Mouse (Mus musculus) adrenal gland, adult 8-10 months (tissue): ENCODE data around the gene 2310030G06Rik. TPM values are rescaled to one million over a fixed set of nuclear protein-coding genes. Genes with fewer than 3 reads are reported as not detected.

ENCODE experiments used
- DNase-seq: peaks from one replicate; pipeline ENCODE4 v3.0.0; 2022
- total RNA-seq, 4 experiments: library from RNA; stranded (reverse); gene quantifications; 2 replicates each; pipeline ENCODE4 v1.2.4; 2022

Gene 2310030G06Rik
- 1 to 10 TPM; 6.6 to 9.3 (median 7.9) TPM for total RNA-seq

GRCm38 (mm10) chr9:50746214-50746677 is at the start of gene 2310030G06Rik:
Gene 2310030G06Rik, minus strand, starts transcription at chr9:50746536.
- no peak for DNase-seq

- no peak for DNase-seq
Observed at GRCm38 (mm10) chr9:50795266-50795665, 48.9 kb upstream of the 2310030G06Rik start.

GRCm38 (mm10) chr9:50782155-50782554 is 35.8 kb upstream of the 2310030G06Rik start:
- DNase-seq = no peak

GRCm38 (mm10) chr9:50776162-50776760 is 29.9 kb upstream of the 2310030G06Rik start:
- DNase-seq = no peak

- no peak for DNase-seq
Observed at GRCm38 (mm10) chr9:50775662-50776126, 29.4 kb upstream of the 2310030G06Rik start.

- peak; percentile 77 for DNase-seq
Observed at GRCm38 (mm10) chr9:50774991-50775612, 28.8 kb upstream of the 2310030G06Rik start, which contains the start of the genes Alg9 and 1110032A03Rik. Gene Alg9, plus strand, starts transcription at chr9:50775019. Gene 1110032A03Rik, minus strand, starts transcription at chr9:50775520.

GRCm38 (mm10) chr9:50774026-50774462 is 27.7 kb upstream of the 2310030G06Rik start:
- no peak for DNase-seq

GRCm38 (mm10) chr9:50770011-50770410 is 23.7 kb upstream of the 2310030G06Rik start:
- no peak for DNase-seq

- peak; percentile 98 for DNase-seq
Observed at GRCm38 (mm10) chr9:50768107-50769002, 22.0 kb upstream of the 2310030G06Rik start, which contains the start of gene Fdxacb1. Gene Fdxacb1, plus strand, starts transcription at chr9:50768236.

- no peak for DNase-seq
Observed at GRCm38 (mm10) chr9:50767531-50768106, 21.3 kb upstream of the 2310030G06Rik start.

GRCm38 (mm10) chr9:50763331-50763730 is 17.0 kb upstream of the 2310030G06Rik start:
- no peak for DNase-seq

GRCm38 (mm10) chr9:50761520-50762243 is 15.3 kb upstream of the 2310030G06Rik start:
- no peak for DNase-seq

GRCm38 (mm10) chr9:50756711-50757110 is 10.4 kb upstream of the 2310030G06Rik start:
- DNase-seq = no peak

GRCm38 (mm10) chr9:50753947-50754346 is 7.6 kb upstream of the 2310030G06Rik start:
- no peak for DNase-seq

- no peak for DNase-seq
Observed at GRCm38 (mm10) chr9:50752784-50753615, 6.7 kb upstream of the 2310030G06Rik start.

- no peak for DNase-seq
Observed at GRCm38 (mm10) chr9:50752054-50752602, 5.8 kb upstream of the 2310030G06Rik start, which contains the start of gene Hspb2. Gene Hspb2, minus strand, starts transcription at chr9:50752354.

GRCm38 (mm10) chr9:50751323-50751722 is 5.0 kb upstream of the 2310030G06Rik start, which contains the start of gene Cryab:
Gene Cryab, plus strand, starts transcription at chr9:50751325.
- DNase-seq = no peak

- DNase-seq = no peak
Observed at GRCm38 (mm10) chr9:50750706-50751105, 4.4 kb upstream of the 2310030G06Rik start.

- no peak for DNase-seq
Observed at GRCm38 (mm10) chr9:50745806-50746205, 530 bp downstream of the 2310030G06Rik start.

GRCm38 (mm10) chr9:50742744-50743143 is 3.6 kb downstream of the 2310030G06Rik start:
- DNase-seq = no peak
